Mouse (Mus musculus): ENCODE results near the gene Mrpl55.
A peak's percentile ranks its signal among the peaks of the same experiment; 100 is the strongest.
"Not testable (repeated sequence)": the region's sequence is repeated elsewhere in the genome, so short reads cannot be mapped to it uniquely, and the experiment has no call there.

Gene Mrpl55

DNA sequence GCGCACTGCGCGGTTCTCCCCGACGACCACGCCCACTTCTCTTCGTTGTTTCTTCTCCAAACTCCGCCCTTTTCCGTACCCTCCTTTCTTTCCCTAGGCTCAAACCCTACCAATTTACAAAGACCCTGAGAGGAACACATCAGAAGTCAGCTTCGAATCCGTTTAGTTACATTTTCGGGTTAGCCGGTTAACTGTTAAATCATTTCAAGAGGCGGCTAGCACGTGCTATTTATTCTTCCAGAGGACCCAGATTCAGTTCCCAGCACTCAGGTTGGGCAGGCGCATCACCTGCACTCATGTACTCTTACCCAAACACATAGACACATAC lies 10.3 kb upstream of the Mrpl55 start, which contains the start of gene Guk1:
Gene Guk1, minus strand, starts transcription at position 154 of the 328 bp plus-strand sequence.
- DNase-seq, result no peak

DNA sequence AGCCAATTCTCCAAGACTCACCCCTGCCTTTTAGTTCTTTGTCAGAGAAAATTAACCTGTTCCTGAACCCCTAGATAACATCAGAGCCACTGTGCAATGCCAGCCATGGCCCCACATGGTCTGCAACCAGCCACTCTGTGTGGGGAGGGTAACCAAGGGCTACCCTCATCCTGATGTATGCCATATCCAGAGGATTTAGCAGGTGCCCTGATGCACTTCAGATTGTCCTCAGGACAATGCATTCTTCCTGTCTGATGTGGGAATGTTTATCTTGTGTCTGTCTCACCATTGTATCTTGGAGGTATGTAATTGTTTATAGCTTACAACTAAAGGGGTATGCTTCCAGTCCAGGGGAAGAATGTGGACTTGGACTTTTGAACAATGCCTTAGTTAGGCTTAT lies 6.1 kb upstream of the Mrpl55 start:
- no peak for DNase-seq

DNA sequence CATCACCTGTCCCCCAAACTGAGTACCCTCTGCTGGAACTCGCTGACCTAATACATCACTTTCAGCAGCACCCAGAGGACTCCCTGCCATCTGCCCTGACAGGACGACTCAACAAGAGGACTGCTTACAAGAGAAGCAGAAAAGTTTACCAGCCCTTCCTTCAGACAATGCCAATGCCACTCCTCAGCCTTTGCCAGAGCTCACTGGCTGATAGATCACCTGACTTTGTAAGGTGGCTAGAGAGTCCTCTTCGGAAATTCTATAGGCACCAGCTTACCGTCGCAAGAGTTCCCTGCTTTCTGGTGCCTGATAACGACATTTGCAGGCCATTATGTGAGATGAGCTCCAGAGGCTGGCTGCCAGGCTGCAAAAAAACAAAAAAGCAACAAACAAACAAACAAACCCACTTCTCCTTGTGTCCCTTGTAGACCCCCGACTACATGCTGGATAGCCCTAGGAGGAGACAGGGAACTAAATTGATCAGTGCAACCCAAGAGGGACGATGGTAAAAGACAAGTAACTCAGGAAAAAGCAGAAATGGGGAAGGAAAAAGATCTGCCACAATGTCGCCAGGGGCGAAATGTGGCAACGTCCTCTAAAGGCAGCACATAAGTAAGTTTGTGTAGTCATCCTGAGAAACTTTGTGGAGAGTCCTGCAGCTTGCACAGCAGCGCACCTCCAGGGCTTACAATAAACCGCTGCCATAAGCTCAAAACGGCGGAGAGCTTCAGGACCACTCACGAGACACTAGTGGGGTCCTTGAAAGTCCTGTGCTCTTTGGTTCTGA lies 877 bp upstream of the Mrpl55 start:
- no peak for DNase-seq

DNA sequence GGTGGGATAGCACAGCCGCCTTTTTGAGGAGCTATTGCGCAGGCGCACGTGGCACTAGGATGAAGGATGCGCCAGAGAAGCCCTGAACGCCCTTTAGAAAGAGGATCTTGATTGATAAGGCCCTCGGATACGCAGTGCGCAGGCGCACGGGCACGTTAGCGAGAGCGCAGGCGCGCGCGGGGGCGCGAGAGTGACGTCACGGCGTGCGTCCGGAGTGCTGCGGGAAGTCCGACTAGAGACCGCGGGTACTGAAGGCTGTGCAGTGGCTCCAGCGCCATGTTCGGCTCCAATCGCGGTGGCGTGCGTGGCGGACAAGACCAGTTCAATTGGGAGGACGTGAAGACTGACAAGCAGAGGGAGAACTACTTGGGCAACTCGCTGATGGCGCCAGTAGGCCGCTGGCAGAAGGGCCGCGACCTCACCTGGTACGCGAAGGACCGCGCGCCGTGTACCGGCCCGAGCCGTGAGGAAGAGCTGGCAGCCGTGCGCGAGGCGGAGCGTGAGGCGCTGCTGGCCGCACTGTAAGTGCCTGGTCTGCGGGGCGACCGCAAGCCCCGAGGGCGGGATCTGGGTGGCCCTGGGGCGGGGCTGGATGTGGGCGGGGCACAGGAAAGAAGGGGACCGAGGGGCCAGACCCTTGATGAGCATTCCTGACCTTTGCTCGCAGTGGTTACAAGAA lies 6.0 kb downstream of the Mrpl55 start, which contains the start of gene 2310033P09Rik:
Gene 2310033P09Rik, plus strand, starts transcription at position 169 of the 679 bp plus-strand sequence.
- DNase-seq, result peak; percentile 92

DNA sequence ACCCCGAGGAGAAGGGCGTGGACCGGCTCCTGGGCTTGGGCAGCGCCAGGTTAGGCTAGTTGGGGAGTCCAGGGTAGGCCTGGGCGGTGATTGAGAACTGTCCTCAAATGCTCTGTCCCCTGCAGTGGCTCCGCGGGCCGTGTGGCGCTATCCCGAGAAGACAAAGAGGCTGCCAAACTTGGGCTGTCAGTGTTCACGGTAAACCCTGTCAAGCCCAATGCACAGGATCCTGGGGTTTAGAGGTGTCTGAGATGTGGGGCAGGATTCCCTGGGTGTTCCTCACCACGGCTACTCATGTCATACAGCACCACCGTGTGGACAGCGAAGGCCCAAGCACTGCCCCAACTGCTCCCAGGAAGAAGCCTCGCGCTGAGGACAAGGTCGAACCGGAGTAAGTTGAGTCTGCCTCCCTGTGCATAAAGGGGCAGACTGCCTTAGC lies 6.7 kb downstream of the Mrpl55 start:
- DNase-seq, result peak; percentile 72 to 79

DNA sequence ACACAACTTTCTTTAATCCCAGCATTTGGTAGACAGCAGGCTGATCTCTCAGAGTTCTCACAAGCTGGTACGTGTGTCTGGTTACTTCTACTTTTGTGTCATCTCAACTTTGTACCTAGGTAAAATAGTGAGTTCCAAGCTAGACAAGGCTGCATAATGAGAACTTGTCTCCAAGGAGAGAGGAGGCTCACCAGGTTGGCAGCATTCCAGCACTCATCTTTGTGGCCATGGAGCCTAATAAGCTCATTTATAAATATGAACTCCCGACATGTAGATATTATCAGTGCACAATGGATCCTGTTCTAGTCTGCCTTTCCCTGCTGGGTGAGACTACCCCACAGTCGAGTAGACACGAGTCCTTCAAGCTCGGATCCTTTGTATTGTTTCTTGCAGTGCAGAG lies 7.3 kb downstream of the Mrpl55 start:
- no peak for DNase-seq

DNA sequence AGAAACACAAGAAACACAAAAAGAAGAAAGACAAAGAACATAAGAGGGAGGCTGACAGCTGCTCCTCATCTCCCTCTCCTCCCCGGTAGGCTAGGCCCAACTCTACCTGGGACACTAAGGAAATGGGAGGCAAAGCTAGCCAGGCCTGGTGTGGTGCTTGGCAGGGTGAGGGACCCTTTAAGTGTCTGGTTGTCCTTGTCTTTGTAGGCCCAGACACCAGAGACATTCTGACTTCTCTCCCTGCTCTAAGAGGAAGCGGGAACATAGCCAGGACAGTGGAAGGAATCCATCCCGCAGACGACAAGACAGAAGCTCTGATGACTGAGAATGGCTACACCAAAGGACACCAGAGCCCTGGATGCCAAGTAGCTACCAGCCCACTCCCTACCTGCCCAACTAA lies 7.7 kb downstream of the Mrpl55 start:
- DNase-seq, result no peak

DNA sequence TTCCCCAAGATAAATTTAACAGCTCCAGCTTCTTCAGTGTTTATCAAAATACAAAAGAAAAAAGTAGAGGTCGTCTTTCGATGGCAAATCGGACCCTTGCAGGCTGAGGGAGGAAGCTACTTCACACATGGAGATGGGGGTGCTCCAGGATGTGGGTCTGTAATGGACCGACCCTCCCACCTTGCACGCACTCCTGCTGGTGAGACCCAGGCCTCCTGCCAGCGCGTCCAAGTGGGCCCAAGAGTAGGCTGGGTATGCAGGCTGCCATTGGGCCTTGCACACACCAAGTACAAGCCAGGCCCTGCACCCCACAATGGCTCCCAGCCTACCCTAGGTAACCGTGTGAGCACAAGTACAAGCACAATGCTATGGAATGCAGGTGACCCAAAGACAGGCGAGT lies 9.3 kb downstream of the Mrpl55 start:
- not testable (repeated sequence) for DNase-seq

DNA sequence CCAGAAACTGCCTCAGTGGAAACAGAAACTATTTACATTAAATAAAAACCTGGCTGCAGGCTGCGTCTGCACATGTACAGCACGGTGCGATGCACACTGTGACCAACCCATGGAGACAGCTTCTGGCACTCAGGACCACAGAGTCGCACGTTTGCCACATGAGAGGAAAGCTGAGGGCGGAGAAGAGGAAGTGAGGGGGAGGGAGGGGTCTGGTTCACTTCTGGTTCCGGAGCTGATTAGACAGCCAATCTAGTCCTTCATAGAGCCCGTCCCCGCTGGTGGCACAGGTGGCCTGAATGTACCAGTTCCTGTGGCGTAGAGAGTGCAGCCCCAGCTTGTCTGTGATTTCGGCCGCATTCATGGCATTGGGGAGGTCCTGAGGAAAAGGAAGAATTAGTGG lies 10.0 kb downstream of the Mrpl55 start:
- DNase-seq, result not testable (repeated sequence)

DNA sequence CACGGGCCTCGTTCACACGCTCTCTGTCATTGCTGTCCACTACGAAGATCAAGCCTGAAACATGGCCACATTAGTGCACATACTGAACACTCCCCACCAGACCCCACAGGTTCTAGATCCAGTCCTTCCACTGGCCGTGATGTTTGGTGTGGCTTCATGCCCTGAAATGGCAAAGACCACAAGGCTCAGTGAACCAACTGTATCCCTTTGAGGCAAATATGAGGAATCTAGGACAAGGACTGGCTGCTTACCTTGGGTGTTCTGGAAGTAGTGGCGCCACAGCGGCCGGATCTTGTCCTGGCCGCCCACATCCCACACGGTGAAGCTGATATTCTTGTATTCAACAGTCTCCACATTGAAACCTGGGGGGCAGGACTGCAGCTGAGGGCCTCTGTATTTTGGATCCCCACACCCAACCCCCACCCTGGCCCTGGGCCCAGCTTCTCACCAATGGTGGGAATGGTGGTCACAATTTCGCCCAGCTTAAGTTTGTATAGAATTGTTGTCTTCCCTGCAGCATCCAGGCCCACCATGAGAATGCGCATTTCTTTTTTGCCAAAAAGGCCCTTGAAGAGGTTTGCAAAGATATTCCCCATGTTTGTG lies 10.7 kb downstream of the Mrpl55 start:
- no peak for DNase-seq

DNA sequence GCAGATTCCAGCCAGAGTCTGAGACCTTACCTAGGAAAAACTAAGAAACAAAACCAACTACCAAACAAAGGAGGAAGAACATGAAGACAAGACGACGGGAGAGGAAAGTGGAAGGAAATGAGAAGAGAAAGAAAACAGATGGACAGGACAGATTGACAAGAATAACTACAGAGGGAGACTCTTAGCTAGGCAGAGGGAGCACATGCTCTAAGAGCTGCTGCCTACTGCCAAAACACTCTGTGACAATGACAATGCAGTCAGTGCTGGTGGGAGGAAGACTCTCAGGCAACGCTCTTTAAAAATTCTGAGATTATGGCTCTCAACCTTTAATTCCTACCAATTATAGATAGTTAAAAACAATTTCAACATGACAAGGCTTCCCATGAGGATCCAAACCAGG lies 14.7 kb downstream of the Mrpl55 start:
- DNase-seq, result no peak

DNA sequence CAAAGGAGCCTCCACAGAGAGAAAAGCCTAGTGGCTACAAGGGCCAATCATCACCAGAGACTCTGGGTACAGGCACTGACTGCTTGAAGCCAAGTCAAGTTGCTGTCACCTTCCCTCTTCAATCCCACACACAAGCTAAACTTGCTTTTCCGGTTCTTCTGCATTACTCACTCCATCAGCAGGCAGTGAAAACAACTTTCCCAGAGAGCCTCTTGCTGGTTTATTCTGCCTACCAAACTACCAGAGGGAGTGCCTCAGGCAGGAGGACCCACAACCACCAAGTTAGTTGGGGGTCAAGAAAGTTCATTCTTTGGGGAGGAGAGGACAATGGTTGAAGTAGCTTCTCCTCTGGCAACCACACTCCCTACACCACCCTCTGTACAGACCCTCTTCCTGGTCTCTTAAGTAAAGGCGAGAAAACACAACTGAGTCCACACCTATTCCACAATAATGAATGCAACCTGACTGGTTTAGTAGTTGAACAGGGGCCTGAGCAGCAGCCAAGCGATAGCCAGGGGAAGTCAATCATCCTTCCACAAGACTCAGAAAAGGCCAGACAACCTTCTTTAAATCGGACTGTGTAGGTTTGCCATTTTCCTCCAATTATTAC lies 16.2 kb downstream of the Mrpl55 start:
- DNase-seq, result peak; percentile 30 to 80

DNA sequence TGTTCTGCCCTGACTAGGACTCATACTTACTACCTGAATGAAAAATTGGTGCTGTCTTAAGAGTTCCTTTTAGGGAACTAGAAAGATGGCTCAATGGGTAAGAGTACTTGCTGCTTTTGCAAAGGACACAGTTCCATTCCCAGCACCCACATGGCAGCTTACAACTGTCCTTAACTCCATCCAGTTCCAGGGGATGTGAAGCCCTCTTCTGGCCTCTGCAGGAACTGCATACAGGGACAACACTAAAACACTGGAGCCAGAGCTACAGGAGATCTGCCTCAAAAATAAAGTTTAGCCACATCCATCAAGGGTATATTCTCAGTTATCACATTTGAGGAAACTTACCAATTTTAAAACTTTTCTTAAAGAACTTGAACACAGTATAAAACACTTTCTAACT lies 16.8 kb downstream of the Mrpl55 start:
- DNase-seq, result peak in 1 of 2 experiments; percentile 49

DNA sequence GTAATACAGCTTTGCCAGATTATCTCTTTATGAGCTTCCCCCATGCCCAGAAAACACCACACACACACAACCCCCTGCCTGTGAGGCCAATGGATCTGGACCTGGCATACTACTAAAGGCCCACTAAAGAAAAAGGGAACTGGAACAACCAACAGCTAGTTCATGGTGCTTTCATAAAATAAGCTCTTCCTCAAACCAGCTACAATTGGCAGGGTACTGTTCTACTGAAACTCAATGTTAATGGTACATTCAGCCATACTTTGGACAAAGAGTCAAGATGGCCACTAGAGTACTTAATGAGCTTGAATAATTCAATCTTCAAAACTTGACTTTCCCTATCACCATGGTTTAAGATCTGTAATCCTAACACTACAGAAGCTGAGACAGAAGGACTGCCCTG lies 19.3 kb downstream of the Mrpl55 start:
- no peak for DNase-seq

DNA sequence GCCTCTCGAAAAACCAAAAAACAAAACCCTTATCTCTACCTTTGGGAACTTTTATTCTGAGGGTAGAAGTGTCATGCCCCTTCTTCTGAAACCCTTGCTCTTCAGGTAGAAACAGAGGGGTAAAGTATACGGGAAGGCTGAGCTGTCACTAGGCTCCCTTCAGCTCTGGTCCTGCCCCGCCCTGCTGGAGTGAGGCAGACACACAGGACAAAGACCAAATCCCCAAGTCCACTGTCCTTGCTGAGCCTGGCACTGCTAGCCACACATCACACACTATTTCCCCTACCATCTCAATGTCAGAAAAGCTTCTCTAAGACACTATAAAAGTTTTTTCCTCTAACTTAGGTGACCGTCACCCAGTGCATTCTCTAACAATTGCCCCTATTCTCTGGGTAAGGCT lies 20.0 kb downstream of the Mrpl55 start:
- no peak for DNase-seq

DNA sequence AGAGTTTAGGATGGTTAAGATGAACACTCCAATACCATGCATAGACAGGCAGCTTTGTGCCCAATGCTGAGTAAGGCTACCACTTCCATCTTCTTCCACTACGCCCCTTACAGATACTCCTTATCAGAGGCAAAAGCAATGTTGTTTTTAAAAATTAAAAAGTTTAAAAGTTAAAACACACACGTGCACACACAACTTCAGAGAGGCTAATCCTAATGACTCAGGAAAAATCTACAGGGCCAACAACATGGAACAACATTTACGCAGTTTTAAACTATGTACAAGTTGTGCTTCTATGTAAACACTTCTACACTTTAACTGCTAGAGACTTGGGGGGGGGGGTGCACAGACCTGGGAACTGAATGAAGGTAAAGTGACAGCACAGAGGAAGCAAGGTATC lies 21.7 kb downstream of the Mrpl55 start:
- no peak for DNase-seq

DNA sequence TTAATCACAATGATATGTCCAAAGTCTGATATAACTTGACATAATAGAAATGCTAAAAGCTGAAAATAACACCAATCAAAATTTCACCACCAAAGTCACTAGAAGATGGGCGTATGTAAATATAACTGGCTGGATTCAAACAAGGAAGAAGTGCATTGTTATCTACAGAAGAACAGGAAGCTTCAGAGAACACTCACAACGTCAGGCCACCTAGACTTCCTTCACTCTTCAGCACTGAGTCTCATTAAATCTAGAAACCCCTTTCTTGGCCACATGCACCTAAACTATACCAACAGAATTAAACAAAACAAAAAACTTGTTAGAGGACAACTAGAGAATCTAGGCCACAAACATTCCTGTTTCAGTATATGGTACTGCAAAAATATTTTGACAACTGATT lies 22.2 kb downstream of the Mrpl55 start:
- no peak for DNase-seq

DNA sequence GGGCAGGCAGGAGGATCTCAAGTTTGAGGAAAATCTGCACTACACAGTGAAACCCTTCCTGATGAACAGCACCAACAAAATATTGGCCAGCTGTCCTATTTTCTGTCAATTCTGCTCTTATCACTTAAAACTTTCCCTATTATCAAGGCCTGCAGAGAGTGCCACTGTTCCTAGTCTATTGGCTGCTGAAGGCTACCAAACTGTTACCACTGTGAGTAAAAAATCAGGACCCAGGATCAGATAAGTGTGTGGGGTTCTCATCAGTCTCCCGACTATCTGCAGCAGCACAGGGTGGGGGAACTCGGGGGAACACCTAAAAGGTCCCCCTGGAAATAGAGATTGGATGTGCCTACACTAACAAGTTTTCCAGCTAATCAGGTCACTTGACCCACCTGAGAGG lies 22.9 kb downstream of the Mrpl55 start:
- DNase-seq, result no peak

DNA sequence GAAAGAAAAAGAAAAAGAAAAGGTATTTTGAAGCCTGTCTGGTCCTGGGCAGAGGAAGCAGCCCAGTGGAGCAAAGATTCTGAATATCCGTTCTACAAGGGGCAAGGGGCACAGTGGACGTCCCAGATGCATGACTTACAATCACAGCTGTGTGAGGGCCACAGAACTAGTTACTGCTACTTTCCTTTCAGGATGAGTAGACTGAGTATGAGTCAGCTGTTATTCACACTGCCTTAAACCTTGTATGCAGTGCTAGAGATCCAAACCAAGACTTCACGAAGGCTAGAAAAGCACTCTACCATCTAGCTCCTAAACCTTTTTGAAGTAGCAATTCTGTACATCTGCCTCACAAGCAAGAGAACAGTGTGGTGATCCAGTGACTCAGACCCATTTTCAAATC lies 24.0 kb downstream of the Mrpl55 start:
- DNase-seq, result no peak

DNA sequence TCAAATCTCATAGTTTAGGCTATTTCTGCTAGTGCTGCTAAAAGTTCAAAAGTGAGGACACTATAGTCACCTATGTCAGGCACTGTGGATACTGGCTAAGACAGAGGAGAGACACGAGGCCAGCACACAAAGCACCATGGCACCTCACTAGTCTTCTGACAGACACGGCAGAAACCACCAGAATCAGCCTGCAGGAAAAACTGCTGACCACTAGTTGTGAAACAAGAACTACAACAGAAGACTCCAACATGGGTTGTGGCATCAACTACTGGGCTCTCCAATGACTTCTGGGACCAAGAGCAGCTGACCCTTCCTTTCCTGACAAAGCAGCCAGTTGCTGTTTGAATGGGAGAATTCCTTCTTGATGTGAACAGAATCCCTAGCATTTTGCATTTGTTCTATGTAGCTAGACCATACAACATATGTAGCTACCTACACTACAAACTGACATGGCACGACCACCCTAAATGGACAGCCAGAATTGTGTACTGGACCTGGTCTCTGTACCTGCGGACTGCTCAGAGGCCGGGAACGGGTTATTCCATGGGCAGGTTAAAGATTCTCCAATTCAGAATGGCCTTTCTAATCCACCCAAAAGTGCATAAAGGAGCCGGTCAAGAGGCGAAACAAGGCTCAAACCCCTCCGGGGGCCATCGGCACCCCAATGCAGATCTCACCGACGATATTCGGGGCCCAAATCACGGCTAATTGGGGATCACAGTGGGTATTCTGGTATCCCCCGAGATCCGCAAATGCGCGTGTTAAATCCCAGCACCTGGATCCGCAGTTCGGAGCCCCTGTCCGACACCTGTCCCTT lies 24.7 kb downstream of the Mrpl55 start:
- DNase-seq, result peak in 1 of 2 experiments; percentile 46

DNA sequence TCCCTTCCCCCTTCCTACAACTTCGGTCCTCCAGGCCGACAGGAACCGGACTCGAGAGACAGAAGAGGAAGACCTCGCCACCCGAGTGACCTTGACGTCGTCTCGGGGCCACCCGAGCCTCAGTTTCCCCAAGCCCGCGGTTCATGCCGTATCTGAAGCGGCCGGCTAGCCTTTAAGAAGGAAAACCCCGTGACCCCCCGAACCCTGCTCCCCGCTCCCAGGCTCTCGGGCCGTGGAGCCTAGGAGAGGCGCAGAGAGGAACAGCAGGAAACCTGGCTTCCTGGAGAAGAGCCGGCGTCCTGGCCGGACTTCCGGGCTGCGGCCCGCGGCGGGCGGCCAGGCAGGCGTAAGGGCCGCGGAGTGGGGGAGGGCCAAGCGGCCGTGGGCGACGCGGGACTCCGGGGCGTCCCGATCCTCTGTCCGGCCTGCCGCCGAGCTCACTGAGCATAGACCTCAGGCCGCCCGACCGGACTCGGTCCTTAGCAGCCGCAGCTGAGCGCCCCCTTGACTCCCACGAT lies 25.4 kb downstream of the Mrpl55 start:
- DNase-seq, result no peak
